Mouse (Mus musculus) myocyte (in vitro differentiated cells): ENCODE data around the gene Gpc1. TPM values are rescaled to one million over a fixed set of nuclear protein-coding genes. Genes with fewer than 3 reads are reported as not detected.

Experiments
- H3K27me3 ChIP-seq: one replicate; pipeline ENCODE4 v1.6.1; 2011; ENCODE audit not compliant: control insufficient read depth, insufficient read depth, insufficient read length
- H3K36me3 ChIP-seq: one replicate; pipeline ENCODE4 v1.6.1; 2011; ENCODE audit not compliant: control insufficient read depth, insufficient read depth
- H3K4me2 ChIP-seq: one replicate; pipeline ENCODE4 v1.6.1; 2011; ENCODE audit warnings: low read depth, control low read depth
- H3K4me3 ChIP-seq: one replicate; pipeline ENCODE4 v1.5.1; 2011; ENCODE audit warnings: mild to moderate bottlenecking, control low read depth, moderate library complexity
- H3K79me2 ChIP-seq: one replicate; pipeline ENCODE4 v1.6.1; 2011; ENCODE audit not compliant: control insufficient read depth, insufficient read depth
- H3ac ChIP-seq: one replicate; pipeline ENCODE4 v1.6.1; 2011; ENCODE audit not compliant: control insufficient read depth, insufficient read length
- CEBPB ChIP-seq: IDR thresholded peaks from 2 replicates; pipeline ENCODE4 v1.6.1; 2011; ENCODE audit warnings: mild to moderate bottlenecking, moderate library complexity; ENCODE audit not compliant: poor library complexity, insufficient read depth, severe bottlenecking
- E2F4 ChIP-seq: IDR thresholded peaks from one replicate; pipeline ENCODE4 v1.6.1; 2011; ENCODE audit warnings: mild to moderate bottlenecking, control low read depth, moderate library complexity; ENCODE audit not compliant: insufficient read depth
- MAX ChIP-seq: IDR thresholded peaks from one replicate; pipeline ENCODE4 v1.6.1; 2011; ENCODE audit warnings: low read depth, mild to moderate bottlenecking, control low read depth
- MYOD1 ChIP-seq, 3 experiments: IDR thresholded peaks; one replicate each; pipeline ENCODE4 v1.6.1; 2011; ENCODE audit warnings: control low read depth in 2 of 3, low read depth in 2 of 3, mild to moderate bottlenecking in 2 of 3, moderate library complexity in 1 of 3; ENCODE audit not compliant: insufficient read length in 2 of 3, control insufficient read depth in 1 of 3
- MYOG ChIP-seq, 3 experiments: IDR thresholded peaks; one replicate each; pipeline ENCODE4 v1.6.1; 2011; ENCODE audit warnings: control low read depth in 2 of 3, low read depth in 2 of 3, mild to moderate bottlenecking in 2 of 3; ENCODE audit not compliant: insufficient read length in 2 of 3, control insufficient read depth in 1 of 3, insufficient read depth in 1 of 3
- POLR2A ChIP-seq: IDR thresholded peaks from one replicate; pipeline ENCODE4 v1.6.1; 2011; ENCODE audit warnings: low read depth, mild to moderate bottlenecking, control low read depth, moderate library complexity; ENCODE audit not compliant: insufficient read length
- POLR2AphosphoS2 ChIP-seq: IDR thresholded peaks from one replicate; pipeline ENCODE4 v1.6.1; 2011; ENCODE audit warnings: low read depth, control low read depth; ENCODE audit not compliant: insufficient read length
- REST ChIP-seq: IDR thresholded peaks from one replicate; pipeline ENCODE4 v1.6.1; 2011; ENCODE audit warnings: mild to moderate bottlenecking, control low read depth, moderate library complexity; ENCODE audit not compliant: insufficient read depth, insufficient read length
- SRF ChIP-seq: IDR thresholded peaks from one replicate; pipeline ENCODE4 v1.6.1; 2011; ENCODE audit warnings: low read depth; ENCODE audit not compliant: control insufficient read depth, insufficient read length
- TCF12 ChIP-seq: IDR thresholded peaks from one replicate; pipeline ENCODE4 v1.6.1; 2011; ENCODE audit warnings: mild to moderate bottlenecking, control low read depth; ENCODE audit not compliant: poor library complexity, insufficient read depth, severe bottlenecking
- TCF3 ChIP-seq: IDR thresholded peaks from one replicate; pipeline ENCODE4 v1.6.1; 2011; ENCODE audit warnings: low read depth, control low read depth; ENCODE audit not compliant: insufficient read length
- USF1 ChIP-seq: IDR thresholded peaks from one replicate; pipeline ENCODE4 v1.6.1; 2011; ENCODE audit warnings: low read depth, mild to moderate bottlenecking, control low read depth, moderate library complexity
- polyA plus RNA-seq: library from polyadenylated mRNA; unstranded; fragments of >200 nt; fragmentation: generic; extraction: Trizol; gene quantifications from one replicate; pipeline ENCODE4 v1.2.1, GENCODE M21; 2012; ENCODE audit warnings: missing spikeins

Gene Gpc1
- polyA plus RNA-seq, 1 experiment = 930 TPM

GRCm38 (mm10) chr1:92814319-92814718 is 17.1 kb upstream of the Gpc1 start:
- TF ChIP-seq E2F4 (no peak), MYOG (IDR thresholded peaks at IDR 0.05; ENCODE audit: control insufficient read depth in 1 of 3, insufficient read depth in 1 of 3, insufficient read length in 2 of 3, low read depth in 2 of 3) (peak in 2 of 3 experiments; percentile 56 to 87), MYOD1 (IDR thresholded peaks at IDR 0.05; ENCODE audit: control insufficient read depth in 1 of 3, insufficient read length in 2 of 3, low read depth in 2 of 3) (peak in 2 of 3 experiments; percentile 69 to 88)
- Histone ChIP-seq H3K79me2 (no peaks in the 10 kb centered on the region), H3K36me3 (no peaks in the 10 kb centered on the region), H3K27me3 (no peaks in the 10 kb centered on the region), H3K4me3 (no peak overlapping the region), H3K4me2 (no peak overlapping the region), H3ac (no peak overlapping the region)

- H3ac ChIP-seq = no peak overlapping the region
- H3K4me3 ChIP-seq = no peak overlapping the region
- H3K4me2 ChIP-seq = peak overlapping the region; percentile 41
- no peaks in the 10 kb centered on the region for H3K79me2 ChIP-seq
- TF ChIP-seq REST = no peak
- TF ChIP-seq E2F4 = no peak
- TF ChIP-seq MAX = no peak
- TF ChIP-seq SRF = no peak
- TF ChIP-seq TCF12 = no peak
- no peak for TF ChIP-seq MYOD1 (IDR thresholded peaks at IDR 0.05; ENCODE audit: control insufficient read depth in 1 of 3, insufficient read length in 2 of 3, low read depth in 2 of 3)
- no peak for TF ChIP-seq TCF3
- no peak for TF ChIP-seq POLR2A
- TF ChIP-seq CEBPB = no peak
- no peak for TF ChIP-seq POLR2AphosphoS2
- TF ChIP-seq USF1 = no peak
- no peaks in the 10 kb centered on the region for H3K36me3 ChIP-seq
- no peaks in the 10 kb centered on the region for H3K27me3 ChIP-seq
These were observed 16.3 kb upstream of the Gpc1 start for GRCm38 (mm10) chr1:92815100-92815499.

GRCm38 (mm10) chr1:92815756-92816294 is 15.6 kb upstream of the Gpc1 start:
- Histone ChIP-seq H3K4me2 (peak overlapping the region; percentile 41), H3K27me3 (no peaks in the 10 kb centered on the region), H3K79me2 (no peaks in the 10 kb centered on the region), H3ac (no peak overlapping the region), H3K4me3 (no peak overlapping the region), H3K36me3 (no peaks in the 10 kb centered on the region)
- TF ChIP-seq MAX = no peak
- TF ChIP-seq SRF = no peak
- TF ChIP-seq POLR2AphosphoS2 = no peak
- no peak for TF ChIP-seq E2F4
- no peak for TF ChIP-seq POLR2A
- TF ChIP-seq REST = no peak
- no peak for TF ChIP-seq CEBPB
- TF ChIP-seq USF1 = no peak
- peak; percentile 38 for TF ChIP-seq TCF12
- peak in 2 of 3 experiments; percentile 41 to 73 for TF ChIP-seq MYOD1 (IDR thresholded peaks at IDR 0.05; ENCODE audit: control insufficient read depth in 1 of 3, insufficient read length in 2 of 3, low read depth in 2 of 3)
- peak; percentile 43 for TF ChIP-seq TCF3
- TF ChIP-seq MYOG (IDR thresholded peaks at IDR 0.05; ENCODE audit: control insufficient read depth in 1 of 3, insufficient read depth in 1 of 3, insufficient read length in 2 of 3, low read depth in 2 of 3) = peak in 2 of 3 experiments; percentile 25 to 80

- Histone ChIP-seq H3K79me2 (peaks cover 40% of the 10 kb centered on the region), H3K36me3 (peaks cover 13% of the 10 kb centered on the region), H3K27me3 (no peaks in the 10 kb centered on the region)
These were observed 738 bp upstream of the Gpc1 start for GRCm38 (mm10) chr1:92830626-92831187.

More at GRCm38 (mm10) chr1:92830626-92831187, 738 bp upstream of the Gpc1 start:
- Histone ChIP-seq H3K4me3 (peak overlapping the region; percentile 100), H3ac (no peak overlapping the region), H3K4me2 (peak overlapping the region; percentile 79)
- TF ChIP-seq MYOD1 (IDR thresholded peaks at IDR 0.05; ENCODE audit: control insufficient read depth in 1 of 3, insufficient read length in 2 of 3, low read depth in 2 of 3) (no peak), POLR2A (no peak), USF1 (no peak), POLR2AphosphoS2 (no peak), CEBPB (no peak), MAX (no peak), SRF (no peak), REST (no peak), MYOG (IDR thresholded peaks at IDR 0.05; ENCODE audit: control insufficient read depth in 1 of 3, insufficient read depth in 1 of 3, insufficient read length in 2 of 3, low read depth in 2 of 3) (no peak), TCF3 (no peak), TCF12 (no peak), E2F4 (no peak)
